Mouse (Mus musculus) CH12.LX (cell line): ENCODE measurements at regions not wholly inside any gene's neighbourhood (a gene's known extent, or its start where the extent isn't known, plus 50 kb on each side); places are given as distances from the start of the nearest gene placed in this dataset.

ENCODE experiments used
- DNase-seq: peaks from one replicate; pipeline ENCODE4 v3.0.0-alpha.2; 2013; ENCODE audit errors: extremely low read depth
- H3K27ac ChIP-seq: 2 replicates; pipeline ENCODE4 v1.5.1; 2012; ENCODE audit warnings: low read depth, mild to moderate bottlenecking, control low read depth, moderate library complexity; ENCODE audit not compliant: insufficient read depth
- H3K27me3 ChIP-seq: replicated peaks from 2 replicates; pipeline ENCODE3; 2012; ENCODE audit warnings: inconsistent platforms
- H3K36me3 ChIP-seq, 2 experiments: replicated peaks in 1 of 2; 2 replicates each; pipeline versions ENCODE3 to v1.6.1; 2012; ENCODE audit warnings: inconsistent platforms in 1 of 2, low read length in 1 of 2, mild to moderate bottlenecking in 1 of 2, mixed read lengths in 1 of 2, moderate library complexity in 1 of 2; ENCODE audit not compliant: control insufficient read depth in 1 of 2, insufficient read depth in 1 of 2
- H3K4me1 ChIP-seq, 2 experiments: 2 replicates each; pipeline ENCODE4 v1.6.1; 2012; ENCODE audit warnings: inconsistent platforms in 1 of 2, moderate library complexity in 1 of 2; ENCODE audit not compliant: insufficient read depth in 2 of 2, control insufficient read depth in 1 of 2
- H3K4me2 ChIP-seq: 2 replicates; pipeline ENCODE4 v1.6.1; 2012; ENCODE audit warnings: low read depth, mild to moderate bottlenecking, control low read depth; ENCODE audit not compliant: poor library complexity, insufficient read depth, severe bottlenecking
- H3K4me3 ChIP-seq, 3 experiments: fragments of 150-350 bp in 1 of 3; sonication (generic) in 1 of 3; replicated peaks in 1 of 3; 2 replicates each; pipeline versions ENCODE3 to v1.5.1; 2011 to 2012; ENCODE audit warnings: low read depth in 2 of 3, low read length in 2 of 3, mild to moderate bottlenecking in 2 of 3, moderate library complexity in 2 of 3, control low read depth in 1 of 3, improper control_type of control experiment in 1 of 3, inconsistent platforms in 1 of 3, mixed read lengths in 1 of 3; ENCODE audit not compliant: poor library complexity in 1 of 3
- H3K79me2 ChIP-seq: replicated peaks from 2 replicates; pipeline ENCODE4 v1.6.1; 2012; ENCODE audit warnings: mild to moderate bottlenecking, moderate library complexity; ENCODE audit not compliant: control insufficient read depth, poor library complexity, insufficient read depth, severe bottlenecking; ENCODE audit errors: extremely low read depth
- H3K9ac ChIP-seq: 2 replicates; pipeline ENCODE4 v1.6.1; 2012; ENCODE audit warnings: low read depth, mild to moderate bottlenecking, control low read depth, moderate library complexity; ENCODE audit not compliant: insufficient read depth
- H3K9me3 ChIP-seq: replicated peaks from 2 replicates; pipeline ENCODE3; 2012; ENCODE audit warnings: low read length, inconsistent platforms, mixed read lengths
- BHLHE40 ChIP-seq: IDR thresholded peaks from 2 replicates; pipeline ENCODE4 v1.6.1; 2011; ENCODE audit warnings: mild to moderate bottlenecking, low read depth, low read length, improper control_type of control experiment
- CTCF ChIP-seq, 2 experiments: IDR thresholded peaks in 1 of 2; conservative IDR thresholded peaks in 1 of 2; 2 replicates each; pipeline ENCODE4 v1.5.1; 2011 to 2012; ENCODE audit warnings: low read depth in 2 of 2, low read length in 2 of 2, improper control_type of control experiment in 1 of 2, inconsistent platforms in 1 of 2, mild to moderate bottlenecking in 1 of 2, moderate library complexity in 1 of 2
- HCFC1 ChIP-seq: IDR thresholded peaks from 2 replicates; pipeline ENCODE4 v1.6.1; 2012; ENCODE audit warnings: low read depth, mild to moderate bottlenecking, inconsistent platforms, low read length, improper control_type of control experiment
- JUN ChIP-seq: IDR thresholded peaks from 2 replicates; pipeline ENCODE4 v1.6.1; 2011; ENCODE audit warnings: low read depth, mild to moderate bottlenecking, low read length, improper control_type of control experiment, moderate library complexity; ENCODE audit not compliant: insufficient read depth
- MXI1 ChIP-seq: IDR thresholded peaks from 2 replicates; pipeline ENCODE4 v1.6.1; 2011; ENCODE audit warnings: mild to moderate bottlenecking, low read depth, low read length, improper control_type of control experiment
- POLR2A ChIP-seq: IDR thresholded peaks from 2 replicates; pipeline ENCODE4 v1.6.1; 2011; ENCODE audit warnings: low read depth, mild to moderate bottlenecking, improper control_type of control experiment, low read length
- RAD21 ChIP-seq: IDR thresholded peaks from 2 replicates; pipeline ENCODE4 v1.6.1; 2011; ENCODE audit warnings: low read depth, mild to moderate bottlenecking, low read length, improper control_type of control experiment, moderate library complexity
- RCOR1 ChIP-seq: conservative IDR thresholded peaks from 2 replicates; pipeline ENCODE4 v1.6.1; 2012; ENCODE audit warnings: low read depth, mild to moderate bottlenecking, inconsistent platforms, low read length, improper control_type of control experiment
- SIN3A ChIP-seq: IDR thresholded peaks from 2 replicates; pipeline ENCODE4 v1.6.1; 2012; ENCODE audit warnings: low read length, improper control_type of control experiment, inconsistent platforms
- SMC3 ChIP-seq: IDR thresholded peaks from 2 replicates; pipeline ENCODE4 v1.6.1; 2011; ENCODE audit warnings: low read depth, low read length, improper control_type of control experiment
- USF2 ChIP-seq: conservative IDR thresholded peaks from 2 replicates; pipeline ENCODE4 v1.6.1; 2011; ENCODE audit warnings: low read depth, low read length, improper control_type of control experiment
- ZC3H11A ChIP-seq: IDR thresholded peaks from 2 replicates; pipeline ENCODE4 v1.6.1; 2012; ENCODE audit warnings: low read depth, mild to moderate bottlenecking, inconsistent platforms, low read length, improper control_type of control experiment
- ZMIZ1 ChIP-seq: IDR thresholded peaks from 2 replicates; pipeline ENCODE4 v1.6.1; 2012; ENCODE audit warnings: low read depth, mild to moderate bottlenecking, inconsistent platforms, low read length, improper control_type of control experiment
- dilution Hi-C: fragments of 300-500 bp; cut with MboI; formaldehyde crosslinking; loops from 2 replicates; pipeline ENCODE4 v1.14.3; 2020; ENCODE audit warnings: low sequenced_read_pairs; ENCODE audit not compliant: extremely low pct_unique_long_range_greater_than_20kb, extremely low pct_ligation_motif_present
- in situ Hi-C: fragments of 300-500 bp; cut with MboI; formaldehyde crosslinking; loops from 3 replicates; pipeline ENCODE4 v1.14.3; 2019; ENCODE audit warnings: low sequenced_read_pairs, low pct_ligation_motif_present, low pct_unique_long_range_greater_than_20kb, mixed read lengths

DNA sequence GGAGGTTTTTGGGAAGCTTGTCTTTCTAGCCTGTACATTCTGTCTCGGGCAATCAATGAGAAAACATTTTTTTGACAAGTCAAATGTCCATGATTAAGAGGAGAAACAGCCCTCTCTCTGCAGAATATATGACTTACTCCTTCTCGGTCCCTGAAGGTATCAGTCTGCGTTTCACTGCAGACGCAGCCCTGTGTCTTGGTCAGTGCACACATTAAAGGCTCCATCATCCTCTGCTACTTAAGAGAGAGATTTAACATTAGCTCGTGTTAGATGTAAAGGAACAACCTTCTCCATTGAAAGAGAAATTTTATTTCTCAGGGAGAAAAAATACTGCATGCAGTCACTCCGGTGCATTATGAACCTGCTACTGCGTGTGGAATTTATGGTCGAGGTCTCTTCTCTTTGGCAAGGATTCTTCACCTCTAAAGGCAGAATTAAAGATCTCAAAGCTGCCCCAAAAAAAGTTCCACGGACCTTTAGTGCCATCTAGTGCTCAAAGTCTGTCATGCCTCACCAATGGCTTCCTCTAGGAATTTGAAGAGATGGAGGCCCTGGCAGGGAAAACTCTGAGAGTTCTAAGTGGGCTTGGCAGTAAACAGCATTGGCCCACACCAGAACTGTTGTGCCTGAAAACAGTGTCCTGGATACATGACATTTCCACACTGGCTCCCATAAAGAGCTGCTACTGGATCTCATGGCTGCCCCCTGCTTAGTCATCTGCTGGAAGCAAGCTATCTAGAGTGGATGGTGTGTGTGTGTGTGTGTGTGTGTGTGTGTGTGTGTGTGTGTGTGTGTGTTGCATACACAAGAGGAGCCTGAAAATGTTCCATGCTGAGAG is 102.3 kb upstream of the Noct start:
- Histone ChIP-seq H3K9ac (no peak overlapping the region), H3K79me2 (no peaks in the 10 kb centered on the region), H3K4me2 (no peak overlapping the region)
- in situ Hi-C loops = no loop called here
- TF ChIP-seq BHLHE40 (no peak), RAD21 (peak; percentile 85), CTCF (conservative IDR thresholded peaks at IDR 0.05 in 1 of 2, IDR thresholded peaks at IDR 0.05 in 1 of 2; ENCODE audit: low read depth in 2 of 2, low read length in 2 of 2) (peak; percentile 39 to 75; a peak in 3 of 4 replicates), SMC3 (peak; percentile 58)
- TF ChIP-seq, all 38 proteins: peak for 3
- dilution Hi-C loops = no loop called here
- Histone ChIP-seq H3K4me3 (no peak overlapping the region), H3K27ac (no peak overlapping the region), H3K36me3 (no peaks in the 10 kb centered on the region), H3K4me1 (no peaks in the 10 kb centered on the region), H3K9me3 (no peaks in the 10 kb centered on the region), H3K27me3 (no peaks in the 10 kb centered on the region)
- peak; percentile 55 for DNase-seq

DNA sequence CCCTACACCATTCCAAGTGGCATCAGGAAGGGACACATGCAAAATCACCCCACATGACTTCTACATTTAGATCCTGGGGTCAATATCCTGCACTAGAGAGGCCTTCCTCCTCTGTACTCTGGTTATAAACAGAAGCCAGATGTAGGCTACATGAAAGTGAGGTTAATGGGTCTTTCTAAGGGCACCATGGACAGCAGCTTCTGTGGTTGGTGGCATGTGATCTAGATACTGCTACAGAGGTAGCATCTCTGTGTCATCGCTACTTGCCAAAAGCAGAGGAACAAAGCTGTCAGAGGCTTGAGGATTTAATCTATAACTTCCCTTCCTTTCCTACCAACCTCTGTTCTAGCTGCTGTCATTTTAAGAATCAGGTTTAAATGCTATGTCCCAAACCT is 101.7 kb upstream of the Noct start:
- Histone ChIP-seq H3K79me2 (no peaks in the 10 kb centered on the region), H3K27me3 (no peaks in the 10 kb centered on the region), H3K4me3 (no peak overlapping the region), H3K9me3 (no peaks in the 10 kb centered on the region), H3K36me3 (no peaks in the 10 kb centered on the region), H3K27ac (no peak overlapping the region), H3K4me2 (no peak overlapping the region), H3K4me1 (no peaks in the 10 kb centered on the region), H3K9ac (no peak overlapping the region)
- no peak for TF ChIP-seq ZC3H11A
- TF ChIP-seq JUN = no peak
- no peak for TF ChIP-seq RAD21
- TF ChIP-seq SMC3 = no peak
- dilution Hi-C loops (no loop called here), in situ Hi-C loops (no loop called here)
- DNase-seq = no peak

DNA sequence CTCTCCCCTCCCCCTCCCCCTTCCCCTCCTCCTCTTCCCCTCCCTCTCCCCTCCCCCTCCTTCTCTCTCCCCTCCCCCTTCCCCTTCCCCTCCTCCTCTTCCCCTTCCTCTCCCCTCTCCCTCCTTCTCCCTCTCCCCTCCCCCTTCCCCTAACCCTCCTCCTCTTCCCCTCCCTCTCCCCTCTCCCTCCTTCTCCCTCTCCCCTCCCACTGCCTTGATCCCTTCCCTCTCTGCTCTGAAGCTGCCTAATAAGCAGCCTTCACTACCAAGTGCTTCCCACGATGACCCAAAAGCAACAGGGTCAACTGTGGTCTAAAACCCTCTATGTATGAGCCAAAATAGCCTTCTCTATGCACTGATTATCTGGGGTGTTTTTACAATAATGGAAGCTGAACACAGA is 96.4 kb upstream of the Noct start:
- dilution Hi-C loops (no loop called here), in situ Hi-C loops (loop anchor here (25.0 kb wide), 1 partner anchor 816 kb away; no protein-coding TSS in a partner anchor)
- Histone ChIP-seq H3K9me3 (no peaks in the 10 kb centered on the region), H3K36me3 (no peaks in the 10 kb centered on the region), H3K27me3 (no peaks in the 10 kb centered on the region), H3K4me1 (peaks cover 7 to 28% of the 10 kb centered on the region in 2 experiments), H3K4me2 (peak overlapping the region; percentile 40; the same call in 1 of the 2 replicates), H3K79me2 (no peaks in the 10 kb centered on the region), H3K9ac (no peak overlapping the region), H3K4me3 (no peak overlapping the region), H3K27ac (no peak overlapping the region)
- TF ChIP-seq CTCF (conservative IDR thresholded peaks at IDR 0.05 in 1 of 2, IDR thresholded peaks at IDR 0.05 in 1 of 2; ENCODE audit: low read depth in 2 of 2, low read length in 2 of 2) = no peak
- TF ChIP-seq ZMIZ1 = no peak
- TF ChIP-seq HCFC1 = no peak
- TF ChIP-seq POLR2A = no peak
- no peak for TF ChIP-seq MXI1
- no peak for TF ChIP-seq RCOR1
- no peak for TF ChIP-seq SIN3A
- no peak for TF ChIP-seq SMC3
- TF ChIP-seq USF2 = no peak
- DNase-seq = no peak
